Mouse (Mus musculus) MN1 (cell line): ENCODE measurements around the gene Cd8b1.
"Not testable (repeated sequence)": the region's sequence is repeated elsewhere in the genome, so short reads cannot be mapped to it uniquely, and the experiment has no call there.

Experiments
- DNase-seq: peaks from one replicate; pipeline ENCODE4 v3.0.0-alpha.2; 2016; ENCODE audit warnings: low spot score

Gene Cd8b1

GRCm38 (mm10) chr6:71322491-71322921, at the start of gene Cd8b1:
TSS of gene Cd8b1 (plus strand) at chr6:71322788.
- no peak for DNase-seq

GRCm38 (mm10) chr6:71273715-71274114, 48.9 kb upstream of the Cd8b1 start:
- DNase-seq, result no peak

GRCm38 (mm10) chr6:71274621-71275020, 48.0 kb upstream of the Cd8b1 start:
- DNase-seq, result no peak

- DNase-seq, result peak; percentile 12
These were observed 43.2 kb upstream of the Cd8b1 start for GRCm38 (mm10) chr6:71279418-71279817.

- no peak for DNase-seq
These were observed 29.1 kb upstream of the Cd8b1 start for GRCm38 (mm10) chr6:71293509-71293908.

- DNase-seq, result no peak
These were observed 27.3 kb upstream of the Cd8b1 start for GRCm38 (mm10) chr6:71295303-71295702.

DNA sequence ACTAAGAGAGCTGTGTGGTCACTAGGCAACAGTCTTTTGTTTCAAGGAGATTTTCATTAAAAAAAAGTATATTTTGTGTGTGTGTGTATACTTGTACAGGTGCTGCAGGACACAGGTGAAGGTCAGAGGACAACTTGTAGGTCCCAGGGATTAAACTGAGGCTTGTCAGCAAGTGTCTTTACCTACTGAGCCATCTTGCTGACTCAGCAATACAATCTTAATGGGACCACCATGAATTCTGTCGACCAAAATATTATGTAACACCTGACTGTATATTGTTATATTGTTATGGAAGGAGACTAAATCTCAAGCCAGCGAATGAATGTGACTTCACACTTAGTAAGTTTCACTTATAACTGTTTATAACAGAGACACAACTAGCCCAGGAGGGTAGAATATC, 24.5 kb upstream of the Cd8b1 start:
- no peak for DNase-seq

DNA sequence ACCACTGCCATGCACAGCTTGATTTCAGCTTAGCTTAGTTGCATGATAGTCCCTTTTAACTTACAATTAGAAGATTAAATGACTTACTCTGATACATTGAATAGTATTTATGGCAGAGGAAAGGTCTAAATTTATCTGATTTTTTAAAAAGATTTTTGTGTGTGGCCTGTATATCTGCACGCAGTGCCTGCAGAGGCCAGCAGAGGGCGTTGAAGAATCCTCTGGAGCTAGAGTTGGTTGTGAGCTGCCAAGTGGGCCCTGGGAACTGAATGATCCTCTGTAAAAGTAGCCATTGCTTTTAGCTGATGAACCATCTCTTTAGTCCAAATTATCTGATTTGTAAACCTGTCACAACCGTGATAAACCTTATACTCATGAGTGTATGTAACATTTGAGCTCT, 23.8 kb upstream of the Cd8b1 start:
- DNase-seq, result no peak

DNA sequence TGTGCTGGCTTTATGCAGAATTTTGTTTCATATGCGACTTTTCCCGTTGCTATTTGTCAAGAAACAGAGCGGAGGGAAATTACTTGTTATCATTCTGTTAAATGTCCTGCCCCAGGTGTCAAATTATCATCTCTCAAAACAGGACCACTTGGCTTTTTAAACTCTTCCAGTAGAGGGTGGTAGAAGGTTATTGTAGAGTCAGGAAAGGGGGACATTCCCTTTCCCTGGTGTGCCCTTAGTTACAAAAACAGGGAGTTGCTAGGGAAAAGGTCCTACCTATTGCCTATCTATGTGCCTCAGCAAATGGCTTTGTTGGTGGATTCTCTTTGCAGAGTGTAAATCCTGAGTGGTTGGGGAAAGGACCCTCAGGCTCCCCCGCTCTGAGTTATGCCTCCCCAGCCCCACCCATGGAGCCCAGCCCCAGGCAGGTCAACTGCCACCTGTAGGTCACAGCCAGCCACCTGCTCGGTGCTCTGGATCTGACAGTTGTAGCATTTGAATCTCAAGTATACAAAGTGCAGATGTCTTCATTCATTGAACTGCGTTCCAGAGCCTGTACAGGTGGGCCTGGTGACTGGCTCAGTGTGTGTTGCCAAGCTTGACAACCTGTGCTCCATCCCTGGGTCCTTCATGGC, 20.4 kb upstream of the Cd8b1 start:
- DNase-seq, result peak; percentile 9

DNA sequence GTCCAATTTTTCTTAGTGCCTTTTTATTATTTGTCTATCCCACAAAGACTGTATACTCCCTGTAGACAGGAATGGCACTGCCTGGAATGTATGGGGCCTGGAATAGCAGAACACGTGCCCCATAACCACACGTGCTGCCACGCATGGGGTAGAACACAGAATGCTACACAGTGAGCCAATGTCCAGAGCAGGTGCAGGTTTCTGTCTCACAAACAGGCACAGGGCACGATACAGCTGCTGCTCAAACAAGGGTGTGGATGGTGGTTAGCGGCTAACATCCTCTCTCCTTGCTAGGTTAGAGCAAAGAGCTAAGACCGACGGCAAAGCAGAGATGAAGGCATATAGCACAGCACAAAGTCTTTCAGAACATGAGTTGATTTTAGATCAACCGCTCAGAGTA, 15.1 kb upstream of the Cd8b1 start:
- no peak for DNase-seq

DNA sequence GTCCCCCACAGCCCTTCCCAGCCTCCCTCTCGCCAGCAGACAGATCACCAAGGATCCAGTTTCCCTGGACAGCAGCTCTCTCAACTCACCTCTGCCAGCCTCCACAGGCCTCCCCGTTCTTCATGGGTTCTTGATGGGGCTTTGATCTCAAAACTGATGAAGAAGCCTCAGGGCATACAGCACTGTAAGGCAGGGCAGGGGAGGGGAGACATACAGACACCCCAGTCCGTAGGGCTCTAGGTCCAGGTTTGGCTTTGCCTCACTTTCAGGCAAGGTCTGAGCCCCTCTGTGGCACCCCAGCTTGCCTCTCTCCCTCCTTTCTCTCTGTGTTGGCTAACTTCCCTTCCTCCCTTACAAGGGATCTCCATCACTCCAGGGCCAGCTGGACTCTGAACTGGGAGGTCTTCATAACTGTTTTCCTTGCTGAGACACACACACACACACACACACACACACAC, 733 bp upstream of the Cd8b1 start, which contains the start of gene Smyd1:
Gene Smyd1, minus strand, starts transcription at position 408 of the 458 bp plus-strand sequence.
- no peak for DNase-seq

DNA sequence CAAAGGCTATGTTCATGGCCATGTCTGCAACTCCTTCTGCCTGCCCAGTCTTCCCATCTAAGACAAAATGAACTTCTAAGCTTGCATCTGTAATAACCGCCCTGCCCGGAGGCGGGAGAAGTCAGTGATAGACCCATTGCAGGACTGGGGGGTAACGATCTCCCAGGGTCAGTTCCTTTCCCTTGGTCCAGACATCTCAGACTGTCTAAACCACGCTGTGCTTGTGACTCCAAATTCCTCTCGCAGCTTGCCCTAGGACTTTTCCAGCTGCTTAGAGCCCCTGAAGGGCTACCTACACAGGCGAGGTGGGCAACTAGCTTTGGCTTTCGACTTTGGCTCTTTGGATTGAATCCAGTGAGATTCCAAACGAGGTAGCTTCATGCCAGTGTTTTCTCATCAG, 2.2 kb downstream of the Cd8b1 start:
- no peak for DNase-seq

- DNase-seq, result no peak
These were observed 7.3 kb downstream of the Cd8b1 start for GRCm38 (mm10) chr6:71329881-71330280.

DNA sequence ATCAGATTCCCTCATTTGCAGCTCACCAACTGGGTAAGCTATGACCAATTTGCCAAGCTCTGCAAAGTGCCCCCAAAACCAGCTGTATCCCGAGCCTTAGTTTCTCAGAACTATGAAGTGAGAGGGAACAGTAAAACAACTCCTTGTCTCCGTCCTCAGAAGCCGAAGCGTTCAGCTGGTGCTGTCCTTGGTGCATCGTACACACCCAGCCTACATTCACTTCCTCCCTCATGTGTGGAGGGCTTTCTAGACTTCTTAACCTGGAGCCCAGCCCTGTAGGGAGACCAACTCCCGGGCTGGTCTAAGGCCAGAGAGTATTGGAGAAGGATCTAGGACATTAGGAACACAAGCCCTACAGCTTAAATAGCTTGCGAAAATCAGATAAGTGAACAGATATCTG, 7.9 kb downstream of the Cd8b1 start:
- no peak for DNase-seq

DNA sequence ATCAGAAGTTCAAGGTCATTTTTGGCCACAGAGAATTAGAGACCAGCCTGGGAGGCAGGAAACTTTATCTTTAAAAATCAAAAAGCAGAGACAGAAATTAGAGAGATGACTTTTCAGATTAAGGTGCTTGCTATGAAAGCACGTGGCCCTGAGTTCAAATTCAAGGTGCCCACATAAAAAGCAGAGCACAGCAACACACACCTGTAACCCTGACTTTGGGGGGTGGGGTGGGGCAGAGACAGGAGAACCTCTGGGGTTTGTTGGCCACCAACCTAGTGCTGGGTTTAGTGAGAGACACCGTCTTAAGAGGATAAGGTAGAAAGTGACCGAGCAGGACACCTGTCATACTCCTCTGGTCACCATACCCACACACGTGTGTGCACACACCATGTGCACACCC, 8.9 kb downstream of the Cd8b1 start:
- not testable (repeated sequence) for DNase-seq

- no peak for DNase-seq
These were observed 9.8 kb downstream of the Cd8b1 start for GRCm38 (mm10) chr6:71332236-71332965.

DNA sequence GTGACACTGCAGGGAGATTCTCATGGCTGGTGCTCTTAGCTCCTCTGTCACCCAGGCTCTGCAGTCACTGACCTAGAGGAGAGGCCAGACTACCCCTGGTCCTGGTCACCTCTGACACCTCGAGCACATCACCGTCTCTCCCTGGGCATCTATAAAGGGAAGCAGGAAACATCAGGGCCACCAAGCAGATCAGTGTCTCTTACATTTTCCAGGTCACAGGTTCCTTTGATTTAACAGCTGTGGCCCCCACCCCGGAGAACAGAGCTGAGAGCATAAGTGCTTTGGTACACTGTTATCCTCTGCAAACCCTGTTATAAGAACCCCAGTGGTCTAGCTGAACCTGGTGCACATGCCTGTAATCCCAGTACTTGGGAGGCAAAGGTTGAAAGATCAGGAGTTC, 10.4 kb downstream of the Cd8b1 start:
- DNase-seq, result no peak

DNA sequence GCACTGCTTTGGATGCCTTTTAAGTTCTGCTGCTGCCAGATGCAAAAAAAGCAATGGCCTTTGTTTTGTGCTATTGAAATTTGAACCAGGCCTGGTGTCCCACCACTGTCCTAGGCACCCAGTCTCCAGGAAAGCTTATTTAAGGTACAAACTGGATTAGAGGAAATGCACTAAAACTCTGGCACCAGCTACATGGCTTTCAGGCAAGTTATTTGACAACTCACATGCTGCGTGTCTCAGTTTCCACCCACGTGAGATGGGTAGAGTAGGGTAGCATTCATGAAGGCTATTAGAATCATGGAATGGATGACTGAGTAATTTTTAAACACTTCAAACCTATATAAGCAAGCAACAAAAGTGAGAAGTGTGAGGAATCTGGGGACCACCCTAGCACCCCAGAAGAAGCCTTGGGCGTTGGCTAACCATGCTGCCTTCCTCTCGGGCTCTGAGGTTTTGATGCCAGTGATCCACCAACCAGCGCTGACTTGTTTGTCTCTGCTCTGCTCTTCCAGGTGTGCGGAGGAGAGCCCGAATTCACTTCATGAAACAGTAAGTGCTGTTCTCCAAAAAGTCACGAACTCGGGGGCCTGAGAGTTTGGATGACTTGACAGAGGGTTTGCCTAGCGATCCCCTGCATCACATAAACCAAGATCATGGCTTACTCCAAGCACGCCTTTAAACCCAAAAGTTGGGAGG, 11.1 kb downstream of the Cd8b1 start:
- no peak for DNase-seq

- no peak for DNase-seq
These were observed 15.1 kb downstream of the Cd8b1 start for GRCm38 (mm10) chr6:71337666-71338065.

DNA sequence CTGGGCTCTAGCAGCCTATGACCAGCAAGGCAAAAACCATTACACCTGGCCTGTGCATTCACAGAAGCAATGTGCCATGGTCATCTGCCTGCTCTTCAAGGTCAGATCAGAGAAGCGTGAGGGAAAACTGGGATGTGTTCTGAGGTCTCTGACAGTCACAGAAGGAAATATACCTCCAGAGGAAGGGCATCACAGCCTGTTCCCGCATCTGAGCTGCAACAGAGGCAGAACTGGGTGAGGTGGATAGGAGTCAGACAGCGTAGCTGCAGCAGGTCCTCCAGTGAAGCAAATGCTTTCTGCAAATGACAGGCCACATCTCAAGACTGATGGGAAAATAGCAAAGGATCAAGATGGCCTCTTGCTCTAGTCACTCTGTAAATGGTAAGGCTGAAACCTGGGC, 16.4 kb downstream of the Cd8b1 start:
- DNase-seq, result no peak

DNA sequence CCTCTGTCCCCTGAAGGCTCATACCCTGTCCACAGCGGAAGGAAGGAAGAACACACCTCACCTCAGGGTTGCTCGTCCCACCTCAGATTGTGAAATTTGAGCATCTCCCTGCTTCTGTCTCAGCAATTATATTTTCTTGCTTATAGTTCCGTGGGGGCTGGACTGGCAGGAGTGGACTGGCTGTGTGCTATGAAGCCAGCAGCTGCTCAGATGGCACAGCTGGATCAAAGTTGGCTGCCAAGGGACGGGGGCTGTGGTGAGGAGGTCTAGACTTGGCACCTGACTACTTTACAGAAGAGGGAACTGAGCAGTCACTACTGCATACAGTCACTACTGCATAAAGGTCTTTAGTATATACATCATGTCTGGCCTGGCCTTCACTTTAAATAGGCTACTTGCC, 16.8 kb downstream of the Cd8b1 start:
- DNase-seq, result no peak

DNA sequence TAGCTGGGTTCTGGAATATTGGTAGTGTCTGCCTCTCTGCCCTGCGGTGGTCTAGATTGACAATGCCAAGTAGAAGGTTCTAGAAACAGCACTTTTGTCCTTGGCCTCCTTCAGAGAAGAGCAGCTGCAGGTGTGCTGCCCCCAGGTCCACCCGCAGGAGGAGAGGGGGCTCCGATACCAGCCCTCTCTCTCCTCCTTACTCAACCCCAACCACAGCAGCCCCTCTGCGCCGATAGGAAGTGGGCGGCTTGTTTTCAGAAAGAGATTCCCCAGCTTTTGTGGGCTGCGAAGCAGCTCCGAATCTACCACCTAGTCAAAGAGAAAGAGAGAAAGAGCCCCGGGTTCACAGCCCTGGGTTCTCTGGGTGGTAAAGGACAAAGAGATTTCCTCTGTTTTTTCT, 18.6 kb downstream of the Cd8b1 start:
- DNase-seq, result no peak

GRCm38 (mm10) chr6:71348006-71348405, 25.4 kb downstream of the Cd8b1 start:
- DNase-seq, result no peak
